Mouse (Mus musculus) midbrain, embryonic 16.5 days (tissue): ENCODE results near the gene Pde4d. TPM values are rescaled to one million over a fixed set of nuclear protein-coding genes. Genes with fewer than 3 reads are reported as not detected.
"Not testable (repeated sequence)": the region's sequence is repeated elsewhere in the genome, so short reads cannot be mapped to it uniquely, and the experiment has no call there.

ENCODE experiments used
- ATAC-seq: fragments of 200-750 bp; cut with Nextera tagmentation; 2 replicates; pipeline ENCODE4 v1.8.0; 2017; ENCODE audit warnings: moderate TSS enrichment
- H3K27ac ChIP-seq: fragments of 300-500 bp; sonication (generic); 2 replicates; pipeline ENCODE4 v1.5.1; 2014; ENCODE audit warnings: mild to moderate bottlenecking, low read length, mixed read lengths
- H3K27me3 ChIP-seq: fragments of 300-500 bp; sonication (generic); 2 replicates; pipeline ENCODE4 v1.6.1; 2014; ENCODE audit warnings: low read depth, low read length, mixed read lengths; ENCODE audit not compliant: control insufficient read depth, insufficient read depth
- H3K36me3 ChIP-seq: fragments of 300-500 bp; sonication (generic); 2 replicates; pipeline ENCODE4 v1.6.1; 2014; ENCODE audit warnings: mild to moderate bottlenecking, low read length, moderate library complexity, mixed read lengths; ENCODE audit not compliant: control insufficient read depth, insufficient read depth
- H3K4me1 ChIP-seq: fragments of 300-500 bp; sonication (generic); 2 replicates; pipeline ENCODE4 v1.6.1; 2014; ENCODE audit warnings: mild to moderate bottlenecking, low read length, mixed read lengths; ENCODE audit not compliant: control insufficient read depth, insufficient read depth
- H3K4me2 ChIP-seq: fragments of 300-500 bp; sonication (generic); 2 replicates; pipeline ENCODE4 v1.6.1; 2014; ENCODE audit warnings: mild to moderate bottlenecking, low read length, mixed read lengths
- H3K4me3 ChIP-seq: fragments of 300-500 bp; sonication (generic); 2 replicates; pipeline ENCODE4 v1.5.1; 2014; ENCODE audit warnings: low read depth, mild to moderate bottlenecking, low read length, moderate library complexity, mixed read lengths
- H3K9ac ChIP-seq: fragments of 300-500 bp; sonication (generic); 2 replicates; pipeline ENCODE4 v1.6.1; 2014; ENCODE audit warnings: low read depth, low read length, mixed read lengths
- H3K9me3 ChIP-seq: fragments of 300-500 bp; sonication (generic); replicated peaks from 2 replicates; pipeline ENCODE4 v1.6.1; 2014; ENCODE audit warnings: mild to moderate bottlenecking, low read length, mixed read lengths; ENCODE audit not compliant: control insufficient read depth, poor library complexity, severe bottlenecking
- whole genome bisulfite sequencing: fragments of 180-500 bp; shearing (Covaris S2); extraction: QIAGEN DNeasy Blood & Tissue Kit; methylation state at CpG from one replicate; pipeline ENCODE4 v1.1.7; 2014; 5-methylcytosine and 5-hydroxymethylcytosine counted together
- polyA plus RNA-seq: library from polyadenylated mRNA; unstranded; fragments of >200 nt; fragmentation: Nextera tagmentation; extraction: Ambion mirVana; gene quantifications from 2 replicates; pipeline ENCODE4 v1.2.1, GENCODE M21; 2015

The Pde4d gene
- polyA plus RNA-seq, 1 experiment from 2014 or later, result 22.6 TPM

DNA sequence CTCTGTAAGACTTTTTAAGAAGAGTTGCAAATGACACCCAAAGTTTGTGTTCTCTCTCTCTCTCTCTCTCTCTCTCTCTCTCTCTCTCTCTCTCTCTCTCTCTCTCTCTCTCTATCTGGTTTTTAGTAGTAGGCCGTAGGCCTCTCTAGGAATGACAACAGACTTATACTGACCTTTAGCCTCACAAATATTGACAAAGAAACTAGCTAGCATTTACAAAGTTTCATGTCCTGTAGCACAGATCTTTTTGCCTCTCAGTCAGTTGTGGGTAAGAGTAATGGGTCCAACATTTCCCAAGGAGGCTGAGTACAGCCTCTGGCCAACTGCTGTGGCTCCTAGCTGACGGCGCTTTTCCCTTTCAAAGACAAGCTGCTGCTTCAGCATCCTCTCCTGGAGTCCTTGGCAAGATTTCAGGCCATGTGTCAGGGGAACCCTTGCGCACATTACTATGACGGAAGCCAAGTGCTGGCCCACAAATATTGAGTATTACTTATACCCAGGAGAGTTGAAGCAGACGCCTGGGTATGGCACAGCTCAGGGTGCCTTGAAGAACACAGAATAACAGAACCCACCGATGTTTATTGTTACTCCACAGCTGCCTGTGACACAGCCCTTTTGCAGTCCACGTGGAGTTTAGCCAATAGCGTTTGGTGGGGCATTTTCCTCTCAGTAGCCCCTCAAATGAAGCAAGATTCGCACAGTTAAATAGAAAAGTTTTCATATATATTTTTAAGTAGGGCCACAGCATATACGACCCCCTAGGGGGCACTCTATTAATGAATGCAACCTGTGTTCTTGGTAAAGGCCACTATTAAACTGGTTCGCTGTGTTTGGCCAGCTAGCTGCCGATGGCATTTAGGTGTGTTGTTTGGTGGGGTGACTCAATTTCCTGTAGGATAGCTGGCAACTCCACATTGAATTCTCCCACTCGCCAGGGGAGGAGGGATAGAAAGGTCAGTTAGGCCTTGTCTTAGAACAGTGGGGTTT lies 1450.0 kb downstream of the Pde4d start:
- no peak overlapping the region for H3K4me3 ChIP-seq
- H3K9me3 ChIP-seq, result no peaks in the 10 kb centered on the region
- 78% methylated on average over 14 of the region's 14 CpGs for WGBS
- H3K9ac ChIP-seq, result no peak overlapping the region
- no peak overlapping the region for H3K4me2 ChIP-seq
- H3K27me3 ChIP-seq, result no peaks in the 10 kb centered on the region
- H3K36me3 ChIP-seq, result no peaks in the 10 kb centered on the region
- peaks cover 18% of the 10 kb centered on the region for H3K4me1 ChIP-seq
- no peak overlapping the region for H3K27ac ChIP-seq
- no peak for ATAC-seq

DNA sequence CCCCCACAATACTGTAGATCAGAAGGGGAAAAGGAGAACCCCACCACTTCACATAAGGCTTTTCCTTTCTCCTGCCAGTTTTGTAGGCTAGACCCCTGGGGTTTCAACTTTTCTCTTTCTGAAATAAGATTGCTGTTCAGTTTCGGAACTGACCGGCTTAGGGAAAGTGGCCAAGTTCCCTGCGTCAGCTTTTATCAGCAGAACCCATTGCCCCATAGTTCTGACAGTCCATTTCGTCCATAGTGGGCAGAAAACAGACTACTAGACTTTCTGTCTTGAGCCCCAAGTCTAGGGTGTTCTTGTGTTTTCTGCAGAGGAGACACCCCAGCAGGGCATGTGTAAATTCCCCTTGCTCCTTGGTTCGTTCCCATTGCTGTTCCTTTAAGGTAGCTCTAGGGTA lies 1452.1 kb downstream of the Pde4d start:
- no peak overlapping the region for H3K27ac ChIP-seq
- H3K9me3 ChIP-seq, result no peaks in the 10 kb centered on the region
- no peaks in the 10 kb centered on the region for H3K36me3 ChIP-seq
- H3K27me3 ChIP-seq, result no peaks in the 10 kb centered on the region
- WGBS, result 61% methylated on average over 5 of the region's 5 CpGs
- peak overlapping the region; percentile 98 for H3K4me2 ChIP-seq
- no peak overlapping the region for H3K9ac ChIP-seq
- H3K4me1 ChIP-seq, result peaks cover 20% of the 10 kb centered on the region
- no peak overlapping the region; the same call in 1 of the 2 replicates for H3K4me3 ChIP-seq
- no peak for ATAC-seq

DNA sequence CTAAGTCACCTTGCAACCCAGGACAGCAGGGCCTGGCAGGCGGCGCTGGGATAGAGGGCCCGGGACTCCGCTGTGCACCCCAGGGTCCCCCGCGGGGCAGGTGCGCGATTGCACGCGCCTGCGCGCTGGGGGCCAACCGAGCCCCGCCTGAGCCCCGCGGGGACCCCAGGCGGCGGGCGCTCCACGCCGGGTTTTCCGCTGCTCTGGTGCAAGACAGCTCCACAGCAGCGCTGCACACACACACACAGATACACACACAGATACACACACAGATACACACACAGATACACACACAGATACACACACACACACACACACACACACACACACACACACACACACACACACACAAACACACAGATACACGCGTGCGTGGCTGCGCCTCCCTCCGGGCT lies 1452.7 kb downstream of the Pde4d start:
- peak; percentile 86 for ATAC-seq
- H3K27me3 ChIP-seq, result not testable (repeated sequence)
- 0% methylated on average over 26 of the region's 28 CpGs for WGBS

DNA sequence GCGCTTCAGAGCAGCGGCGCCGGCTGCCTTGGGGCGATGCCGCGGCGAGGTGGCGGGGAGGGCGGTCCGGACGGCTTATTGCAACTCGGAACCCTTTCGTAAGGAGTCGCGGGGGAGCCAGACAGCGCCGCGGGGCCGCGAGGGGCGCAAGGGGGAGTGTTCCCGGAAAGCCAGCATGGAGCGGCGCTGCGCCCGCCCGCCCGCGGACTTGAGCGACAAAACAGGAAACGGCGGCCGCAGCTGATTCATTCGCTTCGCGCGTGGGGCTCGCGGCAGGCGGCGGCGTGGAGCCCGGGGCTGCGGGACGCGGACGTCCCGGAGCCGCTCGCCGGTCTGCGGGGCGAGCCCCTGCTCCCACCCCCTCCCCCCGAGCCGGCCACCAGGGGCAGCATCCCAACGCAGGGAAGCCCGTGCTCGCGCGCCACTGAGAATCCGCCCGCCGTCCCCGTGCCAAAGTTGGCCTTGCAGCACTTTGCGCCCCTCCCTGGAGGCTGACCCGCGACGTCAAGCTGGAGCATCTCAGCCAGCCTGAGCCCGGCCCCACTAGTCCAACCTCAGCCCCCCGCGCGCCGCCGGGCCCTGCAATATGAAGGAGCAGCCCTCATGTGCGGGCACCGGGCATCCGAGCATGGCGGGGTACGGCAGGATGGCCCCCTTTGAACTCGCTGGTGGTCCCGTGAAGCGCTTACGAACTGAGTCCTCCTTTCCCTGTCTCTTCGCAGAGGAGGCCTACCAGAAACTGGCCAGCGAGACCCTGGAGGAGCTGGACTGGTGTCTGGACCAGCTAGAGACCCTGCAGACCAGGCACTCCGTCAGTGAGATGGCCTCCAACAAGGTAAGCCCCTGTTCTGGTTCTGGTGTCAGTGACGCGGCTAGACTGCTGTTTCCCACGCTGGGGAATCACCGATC lies 1453.4 kb downstream of the Pde4d start:
- Histone ChIP-seq H3K9ac (peak overlapping the region; percentile 85), H3K36me3 (no peaks in the 10 kb centered on the region), H3K4me3 (peak overlapping the region; percentile 86), H3K27ac (peak overlapping the region; percentile 75), H3K27me3 (no peaks in the 10 kb centered on the region), H3K9me3 (no peaks in the 10 kb centered on the region), H3K4me1 (peaks cover 25% of the 10 kb centered on the region), H3K4me2 (peak overlapping the region; percentile 98)
- peak; percentile 82 for ATAC-seq
- under 1% methylated on average over 82 of the region's 91 CpGs for whole genome bisulfite sequencing

More for the DNA sequence above, 1452.7 kb downstream of the Pde4d start:
- peak overlapping the region; percentile 75 for H3K27ac ChIP-seq
- peak overlapping the region; percentile 98 for H3K4me2 ChIP-seq
- not testable (repeated sequence) for H3K36me3 ChIP-seq, H3K9me3 ChIP-seq
- peak overlapping the region; percentile 85 for H3K9ac ChIP-seq
- peaks cover 23% of the 10 kb centered on the region for H3K4me1 ChIP-seq
- H3K4me3 ChIP-seq, result peak overlapping the region; percentile 86

DNA sequence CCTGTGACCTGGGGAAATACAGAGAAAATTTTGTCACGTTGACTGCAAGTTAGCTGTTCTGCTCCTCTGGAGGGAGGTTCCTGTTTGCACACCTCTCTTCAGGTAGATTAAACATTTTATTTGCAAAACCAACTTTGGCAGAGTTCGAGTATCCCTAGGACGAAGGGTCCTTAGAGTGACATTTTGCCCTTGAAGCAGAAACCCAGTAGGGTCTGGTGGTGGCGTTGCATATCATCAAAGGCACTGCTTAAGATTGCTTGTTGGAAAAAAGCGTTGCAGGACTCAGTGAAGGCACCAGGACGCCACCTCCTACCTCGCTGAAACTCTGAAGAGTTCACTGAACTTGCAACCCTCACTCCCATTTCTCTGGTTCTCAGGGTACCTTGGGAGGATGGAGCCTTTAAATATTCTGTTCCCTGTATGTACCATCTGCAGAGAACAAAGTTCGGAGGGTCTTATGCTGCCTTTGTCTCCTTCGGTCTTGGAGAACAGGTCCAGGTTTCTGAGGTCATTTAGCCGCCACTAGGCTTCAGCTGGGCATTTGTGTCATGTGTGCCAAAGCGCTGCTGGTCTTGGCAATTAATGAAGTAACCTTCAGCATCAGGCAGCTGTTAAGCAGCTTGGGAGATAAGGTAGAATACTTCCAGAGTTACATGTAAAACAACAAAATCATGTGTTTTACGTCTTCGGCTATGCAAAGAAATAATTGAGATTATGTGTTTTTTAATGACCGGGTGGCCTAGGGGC lies 1454.2 kb downstream of the Pde4d start:
- Histone ChIP-seq H3K27me3 (no peaks in the 10 kb centered on the region), H3K9me3 (no peaks in the 10 kb centered on the region), H3K4me3 (peak overlapping the region; percentile 86), H3K4me1 (peaks cover 25% of the 10 kb centered on the region), H3K36me3 (no peaks in the 10 kb centered on the region), H3K27ac (no peak overlapping the region), H3K9ac (peak overlapping the region; percentile 85), H3K4me2 (peak overlapping the region; percentile 98)
- no peak for ATAC-seq
- 43% methylated on average over 14 of the region's 14 CpGs for WGBS

DNA sequence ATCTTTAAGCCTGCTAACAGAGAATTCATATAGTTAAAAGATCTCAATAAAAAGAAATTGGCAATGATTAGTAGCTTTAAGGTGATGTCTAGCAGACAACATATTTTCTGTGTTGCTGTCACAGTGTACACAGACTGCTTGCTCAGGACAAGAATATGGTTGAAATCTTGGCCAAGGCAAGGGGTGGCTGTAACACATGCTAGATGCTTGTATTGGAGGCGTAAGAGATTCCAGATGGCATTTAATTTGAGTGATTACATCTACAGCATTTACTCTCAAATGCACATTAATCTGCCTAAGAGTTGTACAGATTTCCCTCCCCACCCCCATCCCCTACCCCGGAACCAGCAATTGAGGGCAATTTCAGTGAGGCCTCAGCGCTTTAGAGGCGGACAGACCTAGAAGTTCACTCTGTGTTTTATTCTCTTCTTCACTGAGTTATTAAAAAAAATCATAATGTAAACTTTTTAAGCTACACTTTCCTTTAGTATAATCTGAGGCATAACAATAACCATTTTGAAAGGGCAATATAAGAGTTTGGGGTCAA lies 1456.7 kb downstream of the Pde4d start:
- Histone ChIP-seq H3K27ac (no peak overlapping the region), H3K9ac (no peak overlapping the region), H3K4me2 (no peak overlapping the region), H3K4me3 (no peak overlapping the region), H3K27me3 (no peaks in the 10 kb centered on the region), H3K36me3 (no peaks in the 10 kb centered on the region), H3K4me1 (peaks cover 25% of the 10 kb centered on the region), H3K9me3 (no peaks in the 10 kb centered on the region)
- ATAC-seq, result no peak
- 91% methylated on average over 4 of the region's 4 CpGs for WGBS

DNA sequence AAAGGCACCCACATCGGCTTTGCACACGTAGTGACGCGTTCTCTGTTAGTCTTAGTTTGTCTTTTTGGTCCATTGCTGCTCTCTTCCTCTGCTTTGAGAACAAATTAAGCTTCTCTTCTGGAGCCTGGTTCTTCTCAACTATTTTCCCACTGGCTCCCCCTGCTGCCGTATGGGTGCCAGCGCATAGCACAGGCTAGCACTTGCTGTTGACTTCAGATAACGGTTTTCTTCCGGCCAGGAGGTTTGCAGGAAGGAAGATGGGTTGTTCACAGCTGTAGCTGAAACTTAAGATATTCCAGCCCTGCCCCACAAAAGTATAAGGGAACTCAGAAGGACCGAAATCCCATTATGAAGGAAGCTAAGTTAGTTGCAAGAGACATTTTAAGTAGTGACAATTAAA lies 1457.9 kb downstream of the Pde4d start:
- Histone ChIP-seq H3K27me3 (no peaks in the 10 kb centered on the region), H3K9ac (no peak overlapping the region), H3K4me3 (no peak overlapping the region), H3K4me1 (peaks cover 25% of the 10 kb centered on the region), H3K9me3 (no peaks in the 10 kb centered on the region), H3K4me2 (no peak overlapping the region), H3K27ac (no peak overlapping the region), H3K36me3 (no peaks in the 10 kb centered on the region)
- 31% methylated on average over 9 of the region's 9 CpGs for WGBS
- ATAC-seq, result no peak

DNA sequence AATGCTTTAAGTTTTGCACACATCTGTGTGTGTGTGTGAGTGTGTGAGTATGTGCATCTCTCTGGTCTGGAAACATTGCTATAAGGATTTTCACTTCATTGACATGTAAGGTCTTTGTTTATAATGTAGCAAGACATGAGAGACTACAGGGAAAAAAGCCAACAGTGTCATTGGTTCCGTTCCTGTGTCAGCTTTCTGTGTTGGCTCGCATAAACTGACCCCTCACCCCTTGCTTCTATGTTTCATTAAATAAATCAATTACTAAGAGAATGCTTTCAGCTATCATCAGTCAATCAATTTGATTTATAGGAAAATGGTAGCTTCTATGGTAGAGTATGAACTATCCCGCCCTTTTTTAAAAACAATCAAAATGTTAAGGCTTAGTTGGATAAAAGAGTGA lies 1458.6 kb downstream of the Pde4d start:
- H3K27ac ChIP-seq, result no peak overlapping the region
- no peak overlapping the region for H3K4me2 ChIP-seq
- H3K36me3 ChIP-seq, result no peaks in the 10 kb centered on the region
- H3K9me3 ChIP-seq, result no peaks in the 10 kb centered on the region
- no peak overlapping the region for H3K4me3 ChIP-seq
- no peak overlapping the region for H3K9ac ChIP-seq
- 87% methylated on average over 3 of the region's 3 CpGs for WGBS
- H3K4me1 ChIP-seq, result peaks cover 25% of the 10 kb centered on the region
- ATAC-seq, result no peak
- no peaks in the 10 kb centered on the region for H3K27me3 ChIP-seq
